Mouse (Mus musculus) liver, embryonic 14.5 days (tissue): ENCODE results near the gene Sh3tc1. TPM values are rescaled to one million over a fixed set of nuclear protein-coding genes. Genes with fewer than 3 reads are reported as not detected.

ENCODE experiments used
- ATAC-seq: fragments of 200-750 bp; cut with Nextera tagmentation; 2 replicates; pipeline ENCODE4 v1.8.0; 2017; ENCODE audit warnings: moderate number of reproducible peaks, mild to moderate bottlenecking, moderate library complexity; ENCODE audit not compliant: insufficient read depth
- DNase-seq, 3 experiments: peaks; one replicate each; pipeline ENCODE4 v3.0.0-alpha.2; 2012 to 2013; ENCODE audit warnings: low read depth in 3 of 3, low spot score in 3 of 3
- H3K27ac ChIP-seq: fragments of 300-500 bp; sonication (generic); 2 replicates; pipeline ENCODE4 v1.5.1; 2014; ENCODE audit warnings: moderate library complexity, mild to moderate bottlenecking, control low read depth, inconsistent platforms
- H3K27me3 ChIP-seq: fragments of 300-500 bp; sonication (generic); 2 replicates; pipeline ENCODE4 v1.6.1; 2014; ENCODE audit warnings: mild to moderate bottlenecking, low read length, moderate library complexity; ENCODE audit not compliant: control insufficient read depth, insufficient read depth
- H3K36me3 ChIP-seq: fragments of 300-500 bp; sonication (generic); replicated peaks from 2 replicates; pipeline ENCODE4 v1.6.1; 2014; ENCODE audit warnings: low read depth; ENCODE audit not compliant: control insufficient read depth, insufficient read depth
- H3K4me1 ChIP-seq, 2 experiments: fragments of 200-500 bp in 1 of 2; fragments of 300-500 bp in 1 of 2; sonication (generic) in 1 of 2; replicated peaks; 2 replicates each; pipeline ENCODE4 v1.6.1; 2012 to 2014; ENCODE audit warnings: antibody characterized with exemption in 1 of 2, inconsistent platforms in 1 of 2, low read length in 1 of 2; ENCODE audit not compliant: control insufficient read depth in 2 of 2, insufficient read depth in 2 of 2
- H3K4me2 ChIP-seq: fragments of 300-500 bp; sonication (generic); 2 replicates; pipeline ENCODE4 v1.6.1; 2014; ENCODE audit warnings: low read depth, mild to moderate bottlenecking, control low read depth, moderate library complexity
- H3K4me3 ChIP-seq, 2 experiments: fragments of 200-500 bp in 1 of 2; fragments of 300-500 bp in 1 of 2; sonication (generic) in 1 of 2; 2 replicates each; pipeline ENCODE4 v1.5.1; 2012 to 2014; ENCODE audit warnings: low read depth in 2 of 2, low read length in 2 of 2, mild to moderate bottlenecking in 2 of 2, control low read depth in 1 of 2, inconsistent platforms in 1 of 2, moderate library complexity in 1 of 2; ENCODE audit not compliant: insufficient read depth in 1 of 2
- H3K9ac ChIP-seq: fragments of 300-500 bp; sonication (generic); replicated peaks from 2 replicates; pipeline ENCODE4 v1.6.1; 2014; ENCODE audit warnings: mild to moderate bottlenecking, control low read depth, moderate library complexity
- H3K9me3 ChIP-seq: fragments of 300-500 bp; sonication (generic); 2 replicates; pipeline ENCODE4 v1.6.1; 2016; ENCODE audit warnings: low read length, mixed read lengths; ENCODE audit not compliant: control insufficient read depth
- CTCF ChIP-seq: IDR thresholded peaks from 2 replicates; pipeline ENCODE4 v1.5.1; 2016; ENCODE audit warnings: antibody characterized with exemption, low read depth, control low read depth
- EP300 ChIP-seq: IDR thresholded peaks from 2 replicates; pipeline ENCODE4 v1.6.1; 2016; ENCODE audit warnings: antibody characterized with exemption, low read depth
- WGBS: fragments of 180-500 bp; shearing (Covaris S2); extraction: QIAGEN DNeasy Blood & Tissue Kit; methylation state at CpG from one replicate; pipeline ENCODE4 v1.1.7; 2014; ENCODE audit not compliant: insufficient replicate concordance; 5-methylcytosine and 5-hydroxymethylcytosine counted together
- polyA plus RNA-seq, 2 experiments: library from polyadenylated mRNA; depleted of rRNA in 1 of 2; stranded (reverse) in 1 of 2; unstranded in 1 of 2; fragments of >200 nt; fragmentation: Nextera tagmentation in 1 of 2; extraction: Ambion mirVana in 1 of 2; gene quantifications; 2 replicates each; pipeline versions ENCODE4 v1.2.1 to v1.2.3; 2012 to 2014

Gene Sh3tc1
- polyA plus RNA-seq, 2 experiments, result 0.93 to 1.8 TPM

- WGBS, result 69% methylated on average over 13 of the region's 13 CpGs
- H3K4me1 ChIP-seq, result no peaks in the 10 kb centered on the region
- H3K27me3 ChIP-seq, result no peaks in the 10 kb centered on the region
- no peak for DNase-seq
- no peak overlapping the region for H3K4me3 ChIP-seq
- H3K4me2 ChIP-seq, result no peak overlapping the region
- no peak for ATAC-seq
- H3K36me3 ChIP-seq, result no peaks in the 10 kb centered on the region
- no peaks in the 10 kb centered on the region for H3K9me3 ChIP-seq
- no peak overlapping the region for H3K9ac ChIP-seq
- TF ChIP-seq EP300 (no peak), CTCF (no peak)
- H3K27ac ChIP-seq, result no peak overlapping the region
Observed at GRCm38 (mm10) chr5:35652872-35653271, 86.9 kb downstream of the Sh3tc1 start.

GRCm38 (mm10) chr5:35652319-35652718 lies 87.5 kb downstream of the Sh3tc1 start:
- ATAC-seq, result no peak
- no peak for DNase-seq
- no peaks in the 10 kb centered on the region for H3K27me3 ChIP-seq
- TF ChIP-seq EP300 (no peak), CTCF (no peak)
- no peaks in the 10 kb centered on the region for H3K9me3 ChIP-seq
- H3K4me2 ChIP-seq, result no peak overlapping the region
- H3K9ac ChIP-seq, result no peak overlapping the region
- 54% methylated on average over 3 of the region's 3 CpGs for WGBS
- no peak overlapping the region for H3K4me3 ChIP-seq
- H3K4me1 ChIP-seq, result no peaks in the 10 kb centered on the region
- no peak overlapping the region for H3K27ac ChIP-seq
- H3K36me3 ChIP-seq, result no peaks in the 10 kb centered on the region

GRCm38 (mm10) chr5:35648230-35648629 lies 91.6 kb downstream of the Sh3tc1 start:
- Histone ChIP-seq H3K4me3 (no peak overlapping the region), H3K27ac (no peak overlapping the region), H3K27me3 (no peaks in the 10 kb centered on the region), H3K9ac (no peak overlapping the region), H3K4me2 (no peak overlapping the region), H3K4me1 (no peaks in the 10 kb centered on the region), H3K36me3 (no peaks in the 10 kb centered on the region), H3K9me3 (no peaks in the 10 kb centered on the region)
- DNase-seq (no peak), ATAC-seq (no peak)
- TF ChIP-seq EP300, result no peak
- no peak for TF ChIP-seq CTCF
- WGBS, result 37% methylated on average over 2 of the region's 2 CpGs

GRCm38 (mm10) chr5:35647562-35647961 lies 92.2 kb downstream of the Sh3tc1 start:
- Histone ChIP-seq H3K9me3 (no peaks in the 10 kb centered on the region), H3K4me2 (no peak overlapping the region), H3K9ac (no peak overlapping the region), H3K4me3 (no peak overlapping the region), H3K4me1 (no peaks in the 10 kb centered on the region), H3K27me3 (no peaks in the 10 kb centered on the region), H3K27ac (no peak overlapping the region), H3K36me3 (no peaks in the 10 kb centered on the region)
- TF ChIP-seq CTCF (no peak), EP300 (no peak)
- WGBS, result 32% methylated on average over 4 of the region's 4 CpGs
- ATAC-seq, result no peak
- DNase-seq, result no peak

Other genes starting within 250 kb of the Sh3tc1 start
- 0.58 and 0.89 TPM in 2 replicates for gene Cpz, start 214.3 kb downstream of the Sh3tc1 start, polyA plus RNA-seq (2012; rRNA removed)
- gene Cpz, start 214.3 kb downstream of the Sh3tc1 start, polyA plus RNA-seq (2014; fragmentation: Nextera tagmentation; extraction: Ambion mirVana), result 0.59 and 1.0 TPM in 2 replicates
- 1.5 and 2.0 TPM in 2 replicates for gene Trmt44, start 164.9 kb downstream of the Sh3tc1 start, polyA plus RNA-seq (2012; rRNA removed)
- gene Trmt44, start 164.9 kb downstream of the Sh3tc1 start, polyA plus RNA-seq (2014; fragmentation: Nextera tagmentation; extraction: Ambion mirVana), result 1.8 and 2.3 TPM in 2 replicates
- gene Acox3, start 156.9 kb downstream of the Sh3tc1 start, polyA plus RNA-seq (2012; rRNA removed), result 3.4 and 3.6 TPM in 2 replicates
- 2.5 and 3.2 TPM in 2 replicates for gene Acox3, start 156.9 kb downstream of the Sh3tc1 start, polyA plus RNA-seq (2014; fragmentation: Nextera tagmentation; extraction: Ambion mirVana)
- 0.46 and 0.80 TPM in 2 replicates for gene Htra3, start 60.2 kb downstream of the Sh3tc1 start, polyA plus RNA-seq (2012; rRNA removed)
- gene Htra3, start 60.2 kb downstream of the Sh3tc1 start, polyA plus RNA-seq (2014; fragmentation: Nextera tagmentation; extraction: Ambion mirVana), result 0.99 and 1.5 TPM in 2 replicates
- gene Ablim2, start 17.9 kb upstream of the Sh3tc1 start, polyA plus RNA-seq (2012; rRNA removed), result 0.10 and 0.16 TPM in 2 replicates
- 0.13 TPM in 1 of 2 replicates, not detected in the other for gene Ablim2, start 17.9 kb upstream of the Sh3tc1 start, polyA plus RNA-seq (2014; fragmentation: Nextera tagmentation; extraction: Ambion mirVana)
- gene Afap1, start 153.3 kb upstream of the Sh3tc1 start, polyA plus RNA-seq (2012; rRNA removed), result 0.58 and 0.78 TPM in 2 replicates
- gene Afap1, start 153.3 kb upstream of the Sh3tc1 start, polyA plus RNA-seq (2014; fragmentation: Nextera tagmentation; extraction: Ambion mirVana), result 0.73 and 0.76 TPM in 2 replicates